Mouse (Mus musculus) heart, embryonic 12.5 days (tissue): Measurements from ENCODE around the gene Trmt1. TPM values are rescaled to one million over a fixed set of nuclear protein-coding genes. Genes with fewer than 3 reads are reported as not detected.

Source experiments
- ATAC-seq: fragments of 200-750 bp; cut with Nextera tagmentation; 2 replicates; pipeline ENCODE4 v1.8.0; 2017; ENCODE audit warnings: moderate TSS enrichment, moderate library complexity; ENCODE audit not compliant: insufficient number of reproducible peaks, low FRiP score
- H3K27ac ChIP-seq: fragments of 300-500 bp; sonication (generic); 2 replicates; pipeline ENCODE4 v1.5.1; 2016; ENCODE audit warnings: mild to moderate bottlenecking, moderate library complexity; ENCODE audit not compliant: poor library complexity, severe bottlenecking
- H3K27me3 ChIP-seq: fragments of 300-500 bp; sonication (generic); replicated peaks from 2 replicates; pipeline ENCODE4 v1.6.1; 2016; ENCODE audit warnings: mild to moderate bottlenecking, moderate library complexity
- H3K36me3 ChIP-seq: fragments of 300-500 bp; sonication (generic); 2 replicates; pipeline ENCODE4 v1.6.1; 2016; ENCODE audit warnings: mild to moderate bottlenecking, moderate library complexity
- H3K4me1 ChIP-seq: fragments of 300-500 bp; sonication (generic); replicated peaks from 2 replicates; pipeline ENCODE4 v1.6.1; 2016; ENCODE audit warnings: mild to moderate bottlenecking
- H3K4me2 ChIP-seq: fragments of 300-500 bp; sonication (generic); 2 replicates; pipeline ENCODE4 v1.6.1; 2016; ENCODE audit warnings: mild to moderate bottlenecking, moderate library complexity
- H3K4me3 ChIP-seq: fragments of 300-500 bp; sonication (generic); 2 replicates; pipeline ENCODE4 v1.5.1; 2016; ENCODE audit warnings: mild to moderate bottlenecking
- H3K9ac ChIP-seq: fragments of 300-500 bp; sonication (generic); 2 replicates; pipeline ENCODE4 v1.6.1; 2016; ENCODE audit warnings: mild to moderate bottlenecking, moderate library complexity
- H3K9me3 ChIP-seq: fragments of 300-500 bp; sonication (generic); replicated peaks from 2 replicates; pipeline ENCODE4 v1.6.1; 2016; ENCODE audit warnings: mild to moderate bottlenecking, moderate library complexity
- WGBS: fragments of 180-500 bp; shearing (Covaris S2); methylation state at CpG from one replicate; pipeline ENCODE4 v1.1.7; 2016; 5-methylcytosine and 5-hydroxymethylcytosine counted together
- polyA plus RNA-seq: library from polyadenylated mRNA; unstranded; fragments of >200 nt; fragmentation: Nextera tagmentation; extraction: Ambion mirVana; gene quantifications from 2 replicates; pipeline ENCODE4 v1.2.1, GENCODE M21; 2016

Trmt1 gene
- polyA plus RNA-seq, 1 experiment from 2014 or later = 49.5 TPM

GRCm38 (mm10) chr8:84733959-84734358, 47.9 kb downstream of the Trmt1 start:
- peaks cover 11% of the 10 kb centered on the region; the same call in 1 of the 2 replicates for H3K27me3 ChIP-seq
- no peak overlapping the region for H3K4me2 ChIP-seq
- 0 out of 2 replicates have a peak overlapping the region, but pooled peaks have one; percentile 4 for H3K9ac ChIP-seq
- WGBS = 84% methylated on average over 6 of the region's 6 CpGs
- H3K27ac ChIP-seq = no peak overlapping the region
- H3K9me3 ChIP-seq = no peaks in the 10 kb centered on the region
- H3K36me3 ChIP-seq = no peaks in the 10 kb centered on the region
- H3K4me1 ChIP-seq = peaks cover 88% of the 10 kb centered on the region
- no peak overlapping the region for H3K4me3 ChIP-seq
- ATAC-seq = no peak

DNA sequence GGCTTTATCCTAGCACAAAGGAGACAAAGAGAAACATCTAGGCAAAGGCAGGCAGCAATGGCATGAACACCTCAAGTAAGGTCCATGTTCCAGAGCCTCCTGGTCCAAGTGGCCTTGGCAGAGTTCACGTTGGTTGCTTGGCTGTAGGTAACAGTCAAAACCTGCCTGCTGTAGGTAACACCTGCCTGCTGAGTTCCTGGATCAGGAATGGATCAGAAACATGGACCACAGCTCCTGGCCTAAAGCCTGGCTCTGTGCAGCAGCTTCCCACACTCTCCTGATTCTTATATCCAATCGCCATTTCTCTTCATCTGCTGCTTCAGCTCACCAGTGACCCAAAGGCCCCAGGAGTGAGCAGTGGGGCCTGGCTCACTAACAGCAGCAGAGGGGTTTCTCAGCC, 48.6 kb downstream of the Trmt1 start:
- Histone ChIP-seq H3K27ac (no peak overlapping the region), H3K9ac (no peak overlapping the region), H3K36me3 (no peaks in the 10 kb centered on the region), H3K9me3 (no peaks in the 10 kb centered on the region), H3K4me1 (peaks cover 90% of the 10 kb centered on the region), H3K4me3 (no peak overlapping the region), H3K27me3 (peaks cover 18% of the 10 kb centered on the region), H3K4me2 (no peak overlapping the region)
- WGBS = 75% methylated on average over 2 of the region's 2 CpGs
- no peak for ATAC-seq

GRCm38 (mm10) chr8:84735597-84735996, 49.5 kb downstream of the Trmt1 start:
- H3K27ac ChIP-seq = no peak overlapping the region
- no peaks in the 10 kb centered on the region for H3K36me3 ChIP-seq
- no peak for ATAC-seq
- WGBS = 51% methylated on average over 2 of the region's 2 CpGs
- H3K27me3 ChIP-seq = peaks cover 22% of the 10 kb centered on the region
- H3K4me1 ChIP-seq = peaks cover 90% of the 10 kb centered on the region
- no peaks in the 10 kb centered on the region for H3K9me3 ChIP-seq
- H3K4me2 ChIP-seq = no peak overlapping the region
- peak overlapping the region; percentile 23; the same call in 1 of the 2 replicates for H3K9ac ChIP-seq
- no peak overlapping the region for H3K4me3 ChIP-seq

DNA sequence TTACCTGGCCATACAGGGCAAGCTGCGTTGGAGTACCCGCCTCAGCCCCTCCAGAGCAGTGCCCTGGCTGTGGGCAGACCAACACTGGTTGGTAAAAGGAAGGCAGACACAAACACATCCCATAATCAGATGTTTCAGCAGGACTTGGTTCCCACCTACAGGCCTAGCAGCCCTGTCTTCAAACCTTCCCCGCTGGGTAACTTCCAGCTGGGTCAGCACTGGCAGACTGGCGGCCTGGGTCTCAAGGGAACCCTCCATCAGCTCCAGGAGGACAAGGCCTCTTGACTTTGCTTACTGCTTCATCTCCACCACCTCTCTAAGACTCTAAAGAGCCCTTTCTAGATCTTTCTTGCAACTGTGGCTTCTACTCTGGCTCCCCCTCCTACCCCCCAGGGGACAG, 50.4 kb downstream of the Trmt1 start:
- Histone ChIP-seq H3K27ac (no peak overlapping the region), H3K4me3 (no peak overlapping the region), H3K9me3 (no peaks in the 10 kb centered on the region), H3K4me1 (peaks cover 88% of the 10 kb centered on the region), H3K36me3 (no peaks in the 10 kb centered on the region), H3K27me3 (peaks cover 32% of the 10 kb centered on the region), H3K9ac (peak overlapping the region; percentile 39; the same call in 1 of the 2 replicates), H3K4me2 (no peak overlapping the region)
- ATAC-seq = no peak
- 93% methylated on average over 4 of the region's 4 CpGs for WGBS

- WGBS = under 1% methylated on average over 16 of the region's 16 CpGs
- Histone ChIP-seq H3K36me3 (no peaks in the 10 kb centered on the region), H3K9me3 (no peaks in the 10 kb centered on the region), H3K27me3 (peaks cover 33% of the 10 kb centered on the region), H3K27ac (no peak overlapping the region), H3K4me2 (peak overlapping the region; percentile 55), H3K9ac (peak overlapping the region; percentile 35; the same call in 1 of the 2 replicates), H3K4me3 (no peak overlapping the region; the same call in 1 of the 2 replicates), H3K4me1 (peaks cover 88% of the 10 kb centered on the region)
- ATAC-seq = peak; percentile 71
Observed at GRCm38 (mm10) chr8:84737608-84738007, 51.5 kb downstream of the Trmt1 start.

GRCm38 (mm10) chr8:84738266-84738665, 52.2 kb downstream of the Trmt1 start:
- Histone ChIP-seq H3K4me2 (peak overlapping the region; percentile 55), H3K4me1 (peaks cover 88% of the 10 kb centered on the region), H3K36me3 (no peaks in the 10 kb centered on the region), H3K4me3 (no peak overlapping the region), H3K9me3 (no peaks in the 10 kb centered on the region), H3K27me3 (peaks cover 33% of the 10 kb centered on the region), H3K27ac (peak overlapping the region; percentile 9; the same call in 1 of the 2 replicates), H3K9ac (peak overlapping the region; percentile 35)
- WGBS = 18% methylated on average over 10 of the region's 10 CpGs
- no peak for ATAC-seq

DNA sequence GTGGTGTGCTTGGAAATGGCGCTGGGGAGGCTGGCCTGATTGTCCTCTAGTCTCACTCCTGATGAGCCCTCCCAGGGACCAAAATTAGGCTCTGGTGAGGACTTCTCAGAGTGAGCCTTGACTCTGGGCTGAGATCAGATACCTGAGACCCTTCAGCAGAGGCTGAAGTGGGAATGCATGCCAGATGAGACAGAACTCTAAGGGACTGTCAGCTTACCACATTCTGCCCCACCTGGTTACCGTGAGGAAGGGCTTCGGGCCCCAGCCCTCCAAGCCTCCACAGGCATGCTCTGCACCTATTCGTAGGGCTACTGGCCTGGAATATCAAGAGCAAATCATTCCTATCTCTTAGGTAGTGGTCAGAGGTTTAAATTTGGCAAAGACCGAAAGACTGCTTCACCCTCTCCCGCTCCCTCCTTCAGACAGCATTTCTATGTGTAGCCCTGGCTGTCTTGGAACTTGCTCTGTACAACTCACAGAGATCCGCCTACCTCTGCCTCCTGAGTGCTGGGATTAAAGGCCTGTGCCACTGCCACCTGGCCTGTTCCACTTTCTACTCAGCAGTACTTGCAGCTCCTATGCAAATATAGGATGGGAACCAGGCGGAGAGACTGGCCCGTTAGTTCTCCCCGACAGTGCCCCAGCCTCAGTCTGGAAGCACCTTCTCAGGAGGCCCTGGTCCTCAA, 52.8 kb downstream of the Trmt1 start:
- H3K9me3 ChIP-seq = no peaks in the 10 kb centered on the region
- H3K9ac ChIP-seq = peak overlapping the region; percentile 35
- no peak overlapping the region for H3K4me3 ChIP-seq
- H3K36me3 ChIP-seq = no peaks in the 10 kb centered on the region
- H3K27ac ChIP-seq = peak overlapping the region; percentile 22; the same call in 1 of the 2 replicates
- WGBS = 66% methylated on average over 10 of the region's 10 CpGs
- H3K4me2 ChIP-seq = no peak overlapping the region; the same call in 1 of the 2 replicates
- no peak for ATAC-seq
- H3K27me3 ChIP-seq = peaks cover 33% of the 10 kb centered on the region
- peaks cover 88% of the 10 kb centered on the region for H3K4me1 ChIP-seq

GRCm38 (mm10) chr8:84739401-84739742, 53.3 kb downstream of the Trmt1 start:
- Histone ChIP-seq H3K4me2 (no peak overlapping the region), H3K36me3 (no peaks in the 10 kb centered on the region), H3K27me3 (peaks cover 30% of the 10 kb centered on the region), H3K4me3 (no peak overlapping the region), H3K9ac (no peak overlapping the region), H3K4me1 (peaks cover 88% of the 10 kb centered on the region), H3K9me3 (no peaks in the 10 kb centered on the region), H3K27ac (peak overlapping the region; percentile 22; the same call in 1 of the 2 replicates)
- no peak for ATAC-seq
- WGBS = 16% methylated on average over 1 of the region's 1 CpGs

DNA sequence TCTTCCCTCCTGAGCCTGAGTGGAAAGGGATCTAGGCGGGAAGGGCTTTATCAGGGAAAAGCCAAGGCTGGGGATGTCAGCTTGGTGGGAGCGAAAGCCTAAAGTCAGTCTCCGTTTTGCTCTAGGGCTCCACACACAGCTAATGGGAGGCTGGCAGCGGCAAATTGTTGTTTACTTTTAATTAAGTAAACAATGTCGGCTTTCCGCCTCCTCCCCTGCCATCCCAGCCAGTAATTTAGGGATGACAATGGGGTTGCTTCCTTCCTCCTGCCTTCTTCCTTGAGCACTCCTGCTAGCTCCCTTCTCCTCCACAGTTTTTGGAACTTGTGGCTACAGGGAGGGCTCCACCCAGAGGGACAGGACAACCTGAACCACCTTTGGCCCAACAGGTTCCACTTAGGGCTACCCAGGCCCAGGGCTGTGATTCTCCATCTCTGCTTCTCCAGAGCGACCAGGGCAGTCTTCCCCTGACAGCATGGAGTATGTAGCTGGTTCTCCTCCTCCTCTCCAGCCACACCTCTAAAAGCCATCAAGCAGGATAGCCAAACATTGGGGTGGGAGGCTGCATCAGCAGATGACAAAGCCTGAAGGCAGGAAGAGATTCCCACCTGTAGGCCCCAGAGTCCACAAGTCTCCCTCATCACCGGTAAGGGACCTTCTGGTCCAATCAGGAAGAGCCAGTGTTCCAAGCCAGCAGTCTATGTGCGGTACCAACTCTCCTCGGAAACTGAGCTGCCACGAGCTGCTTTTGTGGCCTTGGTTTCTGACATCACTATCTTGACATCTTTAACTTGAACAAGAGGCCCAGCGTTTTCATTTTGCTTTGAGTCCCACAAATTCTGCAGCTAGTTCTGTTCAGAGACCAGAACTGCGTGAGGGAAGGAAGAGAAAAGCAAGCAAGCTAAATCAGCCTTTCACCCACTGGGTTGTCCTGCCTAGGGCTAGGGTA, 55.1 kb downstream of the Trmt1 start:
- Histone ChIP-seq H3K27ac (peak overlapping the region; percentile 87; the same call in 1 of the 2 replicates), H3K4me2 (no peak overlapping the region), H3K4me1 (peaks cover 90% of the 10 kb centered on the region), H3K36me3 (no peaks in the 10 kb centered on the region), H3K9ac (no peak overlapping the region), H3K4me3 (no peak overlapping the region), H3K9me3 (no peaks in the 10 kb centered on the region), H3K27me3 (peaks cover 30% of the 10 kb centered on the region)
- no peak for ATAC-seq
- WGBS = 53% methylated on average over 13 of the region's 13 CpGs

- Histone ChIP-seq H3K9me3 (no peaks in the 10 kb centered on the region), H3K4me2 (peak overlapping the region; percentile 62), H3K27ac (peak overlapping the region; percentile 87), H3K9ac (peak overlapping the region; percentile 66), H3K36me3 (no peaks in the 10 kb centered on the region), H3K27me3 (peaks cover 39% of the 10 kb centered on the region), H3K4me3 (peak overlapping the region; percentile 27), H3K4me1 (peaks cover 93% of the 10 kb centered on the region)
- 16% methylated on average over 32 of the region's 32 CpGs for WGBS
- ATAC-seq = peak; percentile 41
Observed at GRCm38 (mm10) chr8:84742171-84743053, 56.3 kb downstream of the Trmt1 start.
